Mouse (Mus musculus) liver, adult 2 months (tissue): ENCODE measurements around the gene Jag1.

Experiments
- CTCF ChIP-seq: fragments of 200-500 bp; IDR thresholded peaks from 2 replicates; pipeline ENCODE4 v1.5.1; 2011; ENCODE audit warnings: low read depth, low read length, control low read depth
- POLR2A ChIP-seq: fragments of 200-500 bp; IDR thresholded peaks from 2 replicates; pipeline ENCODE4 v1.6.1; 2011; ENCODE audit warnings: low read length, control low read depth; ENCODE audit not compliant: insufficient read depth; ENCODE audit errors: extremely low read depth

- no peak for TF ChIP-seq CTCF
- no peak for TF ChIP-seq POLR2A
Measured at GRCm38 (mm10) chr2:137110214-137110898, 6.1 kb downstream of the Jag1 start.
